Mouse (Mus musculus): ENCODE data around the gene Spop.

DNA sequence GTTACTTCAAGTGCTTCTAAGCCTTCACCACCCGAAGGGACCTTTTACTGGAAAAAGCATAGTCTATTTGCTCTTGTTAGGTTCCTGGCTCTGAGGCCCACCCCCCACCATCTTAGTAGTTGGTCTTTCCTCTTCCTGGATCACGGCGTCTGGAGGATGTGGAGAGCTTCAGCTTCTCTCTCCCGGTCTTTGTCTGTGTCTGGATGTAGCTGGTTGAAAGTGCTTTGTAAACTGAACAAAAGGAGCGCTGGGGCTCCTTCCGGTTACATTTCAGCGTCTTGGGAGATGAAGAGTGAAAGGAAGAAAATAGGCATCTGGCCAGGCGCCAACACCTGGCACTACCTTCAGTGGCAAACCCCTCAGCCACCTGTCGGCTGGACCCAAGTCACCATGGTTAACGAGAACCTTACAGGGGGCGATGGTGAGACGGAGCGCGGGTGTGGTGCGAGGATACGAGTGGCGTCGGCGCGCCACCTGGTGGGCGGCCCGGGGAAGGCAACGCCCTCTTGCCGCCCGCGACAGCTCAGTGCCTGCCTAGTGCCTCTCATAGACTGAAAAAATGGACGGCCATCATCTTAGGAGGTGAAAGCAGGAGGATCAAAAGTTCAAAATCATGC is 106.7 kb downstream of the Spop start:
- TF ChIP-seq CTCF (IDR thresholded peaks at IDR 0.05; ENCODE audit: low read depth, low read length): peak; percentile 95
- TF ChIP-seq POLR2A (IDR thresholded peaks at IDR 0.05; ENCODE audit: borderline replicate concordance, low read depth, low read length): no peak

Measured in bone marrow macrophage, adult 2 months (primary cell).